Mouse (Mus musculus): Measurements from ENCODE around the gene Eif2b1. TPM values are rescaled to one million over a fixed set of nuclear protein-coding genes. Genes with fewer than 3 reads are reported as not detected.

Eif2b1 gene
- 30.8 TPM for total RNA-seq (2023)

DNA sequence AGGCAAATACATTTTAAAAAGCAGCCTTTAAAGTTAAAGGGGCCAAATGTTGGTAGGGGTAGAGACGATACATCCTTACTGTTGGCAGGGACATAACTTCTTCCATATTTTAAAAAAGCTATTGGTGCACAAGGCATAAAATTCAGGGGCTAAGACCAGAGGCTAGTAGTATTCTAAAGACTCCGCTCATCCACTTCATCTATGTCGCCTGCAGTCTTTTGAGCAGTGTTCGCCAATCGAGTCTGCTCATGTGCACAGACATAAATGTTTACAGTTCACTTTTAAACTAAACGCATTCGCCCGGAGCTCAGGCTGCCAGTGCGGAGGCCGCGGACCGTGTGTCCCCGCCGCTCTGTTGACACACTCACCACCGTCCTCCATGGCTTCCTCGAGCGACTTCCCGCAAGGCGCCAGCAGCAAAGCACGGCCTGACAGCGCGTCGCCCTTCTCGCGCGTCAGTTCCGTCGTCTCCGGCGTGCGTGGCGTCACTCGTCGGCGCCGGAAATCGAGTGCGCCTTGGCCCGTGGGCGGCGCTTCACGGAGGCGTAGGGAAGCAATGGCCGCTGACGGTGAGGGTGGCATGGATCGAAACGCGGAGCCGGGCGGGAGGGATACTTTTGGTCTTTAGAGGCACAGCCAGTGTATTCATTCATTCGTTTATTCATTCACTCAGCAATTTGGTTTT is at the start of gene Eif2b1, which contains the start of gene Gtf2h3:
Eif2b1 (minus strand) TSS at position 499 of the 685 bp plus-strand sequence.
Gtf2h3 (plus strand) TSS at position 508 of the 685 bp plus-strand sequence.

DNA sequence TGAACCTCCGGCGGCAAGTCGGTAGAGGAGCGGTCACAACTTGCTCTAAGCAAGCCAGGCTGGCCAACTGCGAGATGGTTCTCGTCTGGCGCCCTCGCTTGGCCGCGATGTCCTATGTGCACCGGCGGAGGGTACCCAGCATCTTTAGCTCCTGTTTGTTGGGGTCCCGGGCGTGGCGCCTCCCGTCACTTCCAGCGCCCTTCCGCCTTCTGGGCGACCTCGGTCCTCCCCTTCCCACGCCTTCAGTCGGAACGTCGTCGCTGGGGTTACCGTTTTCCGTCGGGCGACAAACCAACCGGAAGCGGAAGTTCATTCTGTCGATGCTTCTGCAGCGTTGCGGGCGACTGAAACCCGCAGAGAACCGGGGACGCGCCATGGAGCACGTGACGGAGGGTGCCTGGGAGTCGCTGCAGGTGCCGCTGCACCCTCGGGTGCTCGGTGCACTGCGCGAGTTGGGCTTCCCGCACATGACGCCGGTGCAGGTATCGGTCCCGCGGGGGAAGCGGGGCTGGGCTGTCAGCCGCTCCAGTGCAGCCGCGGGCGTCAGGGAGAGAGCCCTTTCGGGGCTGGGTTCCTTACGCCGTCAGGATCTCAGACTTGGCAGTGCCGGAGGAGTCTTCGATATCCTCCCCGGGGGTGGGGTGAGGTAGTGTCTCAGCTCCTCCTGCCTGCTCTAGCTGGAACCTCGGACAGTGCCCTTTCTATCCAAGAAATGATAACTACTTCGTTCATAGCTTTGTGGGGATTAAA is 26.2 kb downstream of the Eif2b1 start, which contains the start of gene Ddx55:
Ddx55 (plus strand) TSS at position 307 of the 750 bp plus-strand sequence.

DNA sequence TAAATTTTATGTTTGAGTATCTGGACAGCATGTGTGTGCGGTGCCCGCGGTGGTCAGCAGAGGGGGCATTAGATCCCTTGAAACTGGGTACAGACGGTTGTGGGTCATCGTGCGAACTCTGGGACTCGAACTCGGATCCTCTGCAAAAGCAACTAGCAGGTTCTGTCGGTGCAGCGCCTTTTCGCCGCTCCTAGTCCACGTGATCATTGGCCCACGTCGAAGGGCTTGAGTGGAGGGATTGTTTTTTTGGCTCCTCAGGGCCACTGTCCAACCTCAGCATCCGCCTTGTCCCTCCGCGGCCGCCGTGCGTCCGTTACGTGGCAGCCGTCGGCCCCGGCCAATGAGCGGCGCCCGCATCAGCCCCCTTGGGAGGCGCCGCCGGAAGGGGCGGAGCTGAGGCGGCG is 38.5 kb downstream of the Eif2b1 start, which contains the start of gene Tmed2:
Tmed2 (plus strand) TSS at position 313 of the 404 bp plus-strand sequence.

DNA sequence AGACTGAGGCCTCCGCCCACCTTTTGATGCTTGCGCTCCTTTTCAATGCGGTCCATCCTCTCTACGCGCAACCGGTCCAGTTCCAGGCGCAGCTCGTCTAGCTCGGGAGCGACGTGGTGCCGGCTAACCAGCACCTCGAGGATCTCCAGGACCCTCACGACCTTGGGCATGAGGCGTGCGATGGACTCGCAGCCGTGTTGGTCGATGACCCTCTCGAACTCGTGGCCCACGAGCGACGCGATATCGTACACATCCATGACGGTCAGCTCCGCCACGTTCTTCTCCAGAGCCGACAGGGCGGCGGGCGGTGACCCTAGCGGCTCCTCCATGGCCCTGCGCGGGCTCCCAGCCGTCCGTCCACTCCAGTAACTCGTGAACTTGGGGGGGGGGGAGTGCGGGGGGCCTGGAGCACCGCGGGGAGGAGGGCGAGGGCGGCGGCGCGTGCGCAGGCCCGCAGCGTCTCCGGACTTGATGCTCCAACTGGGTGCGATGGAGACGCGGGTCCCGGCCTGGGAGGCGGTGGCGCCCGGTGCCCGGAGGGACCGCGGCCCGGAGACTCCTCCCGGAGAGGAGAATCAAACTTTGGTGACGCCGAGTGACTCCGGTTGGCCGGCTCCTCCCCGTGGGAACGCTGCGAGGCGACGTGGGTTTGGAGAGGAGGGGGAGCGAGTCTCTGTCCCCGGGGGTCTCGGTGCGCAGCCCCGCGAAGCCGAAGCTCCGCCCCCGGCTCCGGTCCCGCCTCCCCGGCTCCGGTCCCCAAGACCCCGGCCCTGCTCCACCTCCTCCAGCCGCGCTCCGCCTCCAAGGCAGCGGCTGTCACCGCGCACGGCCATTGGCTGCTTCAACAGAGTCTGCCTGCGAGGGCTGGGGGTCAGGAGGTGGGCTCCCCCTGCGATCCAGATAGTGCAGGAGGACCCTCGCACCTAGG is 48.0 kb downstream of the Eif2b1 start, which contains the start of gene Rilpl1:
Rilpl1 (minus strand) TSS at position 737 of the 928 bp plus-strand sequence.

Other genes starting within 250 kb of the Eif2b1 start
- gene Cdk2ap1, start 216.0 kb downstream of the Eif2b1 start, total RNA-seq (2023), result 72.7 TPM
- 148 TPM for gene Sbno1, start 153.1 kb downstream of the Eif2b1 start, total RNA-seq (2023)
- gene Kmt5a, start 139.2 kb downstream of the Eif2b1 start, total RNA-seq (2023), result 46.7 TPM
- gene Rilpl2, start 100.8 kb downstream of the Eif2b1 start, total RNA-seq (2023), result 30.9 TPM
- gene Snrnp35, start 96.0 kb downstream of the Eif2b1 start, total RNA-seq (2023), result 7.9 TPM
- 2.2 TPM for gene Rilpl1, start 47.7 kb downstream of the Eif2b1 start, total RNA-seq (2023)
- 154 TPM for gene Tmed2, start 38.4 kb downstream of the Eif2b1 start, total RNA-seq (2023)
- gene Ddx55, start 26.3 kb downstream of the Eif2b1 start, total RNA-seq (2023), result 35.4 TPM
- 23.1 TPM for gene Gtf2h3, start within 50 bp of the Eif2b1 start, total RNA-seq (2023)
- 64.5 TPM for gene Atp6v0a2, start 49.4 kb upstream of the Eif2b1 start, total RNA-seq (2023)
- gene Dnah10, start 146.0 kb upstream of the Eif2b1 start, total RNA-seq (2023), result 0.26 TPM